In the genomic region with DNA sequence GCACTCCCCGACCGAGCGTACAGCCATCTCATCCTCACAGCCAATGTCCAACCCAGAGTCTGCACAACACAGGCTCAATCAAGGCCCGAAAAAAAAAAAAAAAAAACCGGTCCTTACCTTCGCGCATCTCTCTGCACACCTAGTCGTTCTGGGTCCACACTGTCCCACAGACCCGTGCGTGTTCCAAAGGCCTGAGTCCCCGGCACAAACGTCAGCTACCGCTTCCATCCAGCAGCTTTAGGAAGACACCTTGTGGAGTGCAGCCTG, we compare ENCODE assay signal across 8 mouse cellular contexts. TPM values are rescaled to one million over a fixed set of nuclear protein-coding genes. Genes with fewer than 3 reads are reported as not detected.
A peak's percentile ranks its signal among the peaks of the same experiment; 100 is the strongest.
DNase-seq lines count a peak whose midpoint lies in the region; ATAC-seq and TF ChIP-seq lines count a peak whose summit lies in the region.

No protein-coding gene starts in this region.

- DNase-seq in left cerebral cortex, adult 2 months (ENCODE audit: extremely low spot score in 1 of 2, low spot score in 2 of 2) = no peak
- no peak for DNase-seq in left cerebral cortex, adult 11 months (ENCODE audit: low spot score)
- DNase-seq in urinary bladder, postnatal 36 days (ENCODE audit: low spot score in 2 of 2) = no peak
- DNase-seq in kidney, postnatal 4 days = no peak
- no peak for DNase-seq in testis, postnatal 10 days (ENCODE audit: low spot score)

- no peaks in the 10 kb centered on the region for H3K9me3 ChIP-seq in intestine, postnatal 0 days (ENCODE audit: control insufficient read depth)
- H3K9me3 ChIP-seq in neural tube, embryonic 14.5 days (ENCODE audit: control insufficient read depth, low read length) = no peaks in the 10 kb centered on the region

- peak; percentile 10; the same call in 1 of the 2 replicates for ATAC-seq in intestine, postnatal 0 days
- ATAC-seq in neural tube, embryonic 14.5 days (ENCODE audit: low read depth) = no peak; the same call in none of the 2 replicates

- intact Hi-C loops in left cerebral cortex, adult 2 months (cut with DNase I) = no loop called here

- H3K27me3 ChIP-seq in intestine, postnatal 0 days (replicated peaks; ENCODE audit: control insufficient read depth, insufficient read depth, low read length) = peaks cover 79% of the 10 kb centered on the region
- H3K27me3 ChIP-seq in neural tube, embryonic 14.5 days (ENCODE audit: control insufficient read depth, insufficient read depth, low read length) = peaks cover 52% of the 10 kb centered on the region

- H3K9ac ChIP-seq in intestine, postnatal 0 days (ENCODE audit: low read depth, low read length) = no peak overlapping the region
- H3K9ac ChIP-seq in neural tube, embryonic 14.5 days (replicated peaks; ENCODE audit: low read depth, low read length) = no peak overlapping the region

- no peak overlapping the region for H3K27ac ChIP-seq in left cerebral cortex, adult 2 months
- H3K27ac ChIP-seq in embryonic fibroblast, embryonic 13.5 days (ENCODE audit: insufficient read depth, low read length) = no peak overlapping the region
- no peak overlapping the region for H3K27ac ChIP-seq in intestine, postnatal 0 days (ENCODE audit: low read depth, low read length)
- no peak overlapping the region for H3K27ac ChIP-seq in neural tube, embryonic 14.5 days (ENCODE audit: low read depth, low read length)

- 4% methylated on average over 13 of the region's 13 CpGs for WGBS in intestine, postnatal 0 days
- WGBS in neural tube, embryonic 14.5 days = under 1% methylated on average over 13 of the region's 13 CpGs

- peak overlapping the region; percentile 52 for H3K4me3 ChIP-seq in left cerebral cortex, adult 2 months
- peak overlapping the region; percentile 58 for H3K4me3 ChIP-seq in embryonic fibroblast, embryonic 13.5 days (ENCODE audit: insufficient read depth, low read length)
- peak overlapping the region; percentile 51 for H3K4me3 ChIP-seq in intestine, postnatal 0 days (ENCODE audit: low read depth, low read length)
- peak overlapping the region; percentile 41 for H3K4me3 ChIP-seq in neural tube, embryonic 14.5 days (ENCODE audit: low read depth, low read length)

- TF ChIP-seq POLR2A in embryonic fibroblast, embryonic 13.5 days (IDR thresholded peaks at IDR 0.05; ENCODE audit: low read depth, low read length) = no peak

- no peaks in the 10 kb centered on the region for H3K4me1 ChIP-seq in embryonic fibroblast, embryonic 13.5 days (ENCODE audit: control insufficient read depth, insufficient read depth, low read length)
- H3K4me1 ChIP-seq in intestine, postnatal 0 days (replicated peaks; ENCODE audit: control insufficient read depth, insufficient read depth, low read length) = peaks cover 7% of the 10 kb centered on the region; the same call in 1 of the 2 replicates
- peaks cover 6% of the 10 kb centered on the region; the same call in 1 of the 2 replicates for H3K4me1 ChIP-seq in neural tube, embryonic 14.5 days (ENCODE audit: control insufficient read depth, insufficient read depth, low read length)

- TF ChIP-seq CTCF in left cerebral cortex, adult 2 months (IDR thresholded peaks at IDR 0.05) = no peak
- no peak for TF ChIP-seq CTCF in embryonic fibroblast, embryonic 13.5 days (IDR thresholded peaks at IDR 0.05; ENCODE audit: borderline replicate concordance, insufficient read depth, low read length)
- TF ChIP-seq CTCF in intestine, postnatal 0 days (IDR thresholded peaks at IDR 0.05; ENCODE audit: low read depth) = no peak

- peak overlapping the region; percentile 65 for H3K4me2 ChIP-seq in intestine, postnatal 0 days (replicated peaks; ENCODE audit: low read depth)
- H3K4me2 ChIP-seq in neural tube, embryonic 14.5 days (ENCODE audit: low read depth, low read length) = peak overlapping the region; percentile 58

- H3K36me3 ChIP-seq in intestine, postnatal 0 days (ENCODE audit: control insufficient read depth, insufficient read depth) = no peaks in the 10 kb centered on the region
- H3K36me3 ChIP-seq in neural tube, embryonic 14.5 days (ENCODE audit: control insufficient read depth, insufficient read depth, low read length) = no peaks in the 10 kb centered on the region

RNA-seq across cellular contexts. Expression of a gene that starts 3.7 kb away (rescaled TPM):
- total RNA-seq in left cerebral cortex, adult 2 months (2021) = 1 to 10 TPM; 8.4 to 8.5 TPM
- polyA plus RNA-seq in embryonic fibroblast, embryonic 13.5 days (2011; ENCODE audit: insufficient read length, low read depth, missing spikeins) = 6.4 and 10.9 TPM in 2 replicates
- polyA plus RNA-seq in intestine, postnatal 0 days (2015; fragmentation: Nextera tagmentation; extraction: Ambion mirVana) = 3.5 and 3.7 TPM in 2 replicates
- 5.4 and 7.6 TPM in 2 replicates for polyA plus RNA-seq in neural tube, embryonic 14.5 days (2014; fragmentation: Nextera tagmentation; extraction: Ambion mirVana)

RNA-seq across cellular contexts. Expression of a gene that starts 32.1 kb away (rescaled TPM):
- total RNA-seq in left cerebral cortex, adult 2 months (2021) = not detected
- not detected in 2 replicates for polyA plus RNA-seq in embryonic fibroblast, embryonic 13.5 days (2011; ENCODE audit: insufficient read length, low read depth, missing spikeins)
- polyA plus RNA-seq in intestine, postnatal 0 days (2015; fragmentation: Nextera tagmentation; extraction: Ambion mirVana) = not detected in 2 replicates
- polyA plus RNA-seq in neural tube, embryonic 14.5 days (2014; fragmentation: Nextera tagmentation; extraction: Ambion mirVana) = not detected in 2 replicates
